Mouse (Mus musculus) neural tube, embryonic 12.5 days (tissue): ENCODE measurements around the gene Tbca. TPM values are rescaled to one million over a fixed set of nuclear protein-coding genes. Genes with fewer than 3 reads are reported as not detected.
A peak's percentile ranks its signal among the peaks of the same experiment; 100 is the strongest.

Source experiments
- ATAC-seq: fragments of 200-750 bp; cut with Nextera tagmentation; 2 replicates; pipeline ENCODE4 v1.8.0; 2017; ENCODE audit warnings: low read depth, mild to moderate bottlenecking, moderate TSS enrichment, moderate library complexity; ENCODE audit not compliant: low FRiP score
- H3K27ac ChIP-seq: fragments of 300-500 bp; sonication (generic); 2 replicates; pipeline ENCODE4 v1.5.1; 2016
- H3K27me3 ChIP-seq: fragments of 300-500 bp; sonication (generic); replicated peaks from 2 replicates; pipeline ENCODE4 v1.6.1; 2016; ENCODE audit warnings: mild to moderate bottlenecking
- H3K36me3 ChIP-seq: fragments of 300-500 bp; sonication (generic); 2 replicates; pipeline ENCODE4 v1.6.1; 2016; ENCODE audit warnings: mild to moderate bottlenecking
- H3K4me1 ChIP-seq: fragments of 300-500 bp; sonication (generic); 2 replicates; pipeline ENCODE4 v1.6.1; 2016
- H3K4me2 ChIP-seq: fragments of 300-500 bp; sonication (generic); replicated peaks from 2 replicates; pipeline ENCODE4 v1.6.1; 2016; ENCODE audit warnings: mild to moderate bottlenecking
- H3K4me3 ChIP-seq: fragments of 300-500 bp; sonication (generic); 2 replicates; pipeline ENCODE4 v1.5.1; 2016
- H3K9ac ChIP-seq: fragments of 300-500 bp; sonication (generic); 2 replicates; pipeline ENCODE4 v1.6.1; 2016; ENCODE audit warnings: mild to moderate bottlenecking
- H3K9me3 ChIP-seq: fragments of 300-500 bp; sonication (generic); 2 replicates; pipeline ENCODE4 v1.6.1; 2016; ENCODE audit warnings: mild to moderate bottlenecking
- WGBS: fragments of 180-500 bp; shearing (Covaris S2); methylation state at CpG from one replicate; pipeline ENCODE4 v1.1.7; 2016; 5-methylcytosine and 5-hydroxymethylcytosine counted together
- polyA plus RNA-seq: library from polyadenylated mRNA; unstranded; fragments of >200 nt; fragmentation: Nextera tagmentation; extraction: Ambion mirVana; gene quantifications from 2 replicates; pipeline ENCODE4 v1.2.1, GENCODE M21; 2016

Tbca gene
- polyA plus RNA-seq, 1 experiment from 2014 or later, result 227 TPM

DNA sequence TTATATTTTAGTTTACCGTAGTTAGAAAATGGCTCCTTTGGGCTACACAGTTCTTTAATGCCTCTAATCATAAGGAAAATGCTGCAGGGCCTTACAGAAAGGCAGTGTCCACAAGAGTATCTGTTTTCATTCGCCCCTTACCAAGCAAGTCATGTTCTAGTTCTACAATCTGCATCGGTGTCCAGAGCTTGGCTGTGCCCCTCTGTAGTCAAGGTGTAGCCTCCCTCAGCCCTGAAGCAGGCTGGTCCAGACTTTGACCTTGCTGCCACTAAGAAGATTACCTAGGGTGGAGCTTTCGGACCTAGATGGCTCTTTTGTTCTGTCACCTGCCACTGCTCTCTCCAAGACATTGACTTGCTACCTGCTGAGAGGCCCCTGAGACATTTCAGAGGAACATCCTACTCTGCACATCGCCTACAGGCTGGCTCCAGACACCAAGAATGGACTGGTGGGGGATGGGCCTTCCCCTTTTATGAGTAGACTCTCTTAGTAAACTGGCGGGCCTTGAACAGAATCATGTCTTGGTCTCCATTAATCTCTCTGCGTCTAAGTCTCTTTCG is 69.4 kb downstream of the Tbca start:
- no peak for ATAC-seq
- H3K4me2 ChIP-seq, result no peak overlapping the region
- H3K36me3 ChIP-seq, result no peaks in the 10 kb centered on the region
- 69% methylated on average over 8 of the region's 8 CpGs for WGBS
- H3K9me3 ChIP-seq, result no peaks in the 10 kb centered on the region
- no peak overlapping the region for H3K9ac ChIP-seq
- H3K4me3 ChIP-seq, result no peak overlapping the region
- H3K4me1 ChIP-seq, result no peaks in the 10 kb centered on the region
- no peak overlapping the region for H3K27ac ChIP-seq
- H3K27me3 ChIP-seq, result peaks cover 21% of the 10 kb centered on the region

DNA sequence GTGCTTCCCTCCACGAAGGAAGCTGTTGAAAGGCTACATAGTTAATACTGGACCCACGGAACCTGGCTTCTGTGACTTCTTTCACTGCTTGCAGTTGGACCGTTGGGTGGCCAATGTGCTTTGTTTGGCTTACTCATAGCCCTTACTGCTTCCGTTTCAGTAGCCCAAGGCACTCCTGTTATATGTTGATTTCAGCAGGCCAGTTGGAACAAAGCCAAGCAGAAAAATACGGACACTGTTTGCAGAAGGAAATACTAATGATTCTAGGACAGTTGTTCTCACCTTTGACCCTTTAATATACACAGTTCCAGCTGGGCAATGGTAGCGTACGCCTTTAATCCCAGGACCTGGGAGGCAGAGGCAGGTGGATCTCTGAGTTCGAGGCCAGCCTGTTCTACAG is 70.5 kb downstream of the Tbca start:
- no peak for ATAC-seq
- H3K4me2 ChIP-seq, result no peak overlapping the region
- WGBS, result 86% methylated on average over 8 of the region's 8 CpGs
- H3K36me3 ChIP-seq, result no peaks in the 10 kb centered on the region
- H3K27ac ChIP-seq, result no peak overlapping the region
- H3K9ac ChIP-seq, result no peak overlapping the region
- H3K4me3 ChIP-seq, result no peak overlapping the region
- no peaks in the 10 kb centered on the region for H3K9me3 ChIP-seq
- H3K27me3 ChIP-seq, result peaks cover 26% of the 10 kb centered on the region
- H3K4me1 ChIP-seq, result no peaks in the 10 kb centered on the region

DNA sequence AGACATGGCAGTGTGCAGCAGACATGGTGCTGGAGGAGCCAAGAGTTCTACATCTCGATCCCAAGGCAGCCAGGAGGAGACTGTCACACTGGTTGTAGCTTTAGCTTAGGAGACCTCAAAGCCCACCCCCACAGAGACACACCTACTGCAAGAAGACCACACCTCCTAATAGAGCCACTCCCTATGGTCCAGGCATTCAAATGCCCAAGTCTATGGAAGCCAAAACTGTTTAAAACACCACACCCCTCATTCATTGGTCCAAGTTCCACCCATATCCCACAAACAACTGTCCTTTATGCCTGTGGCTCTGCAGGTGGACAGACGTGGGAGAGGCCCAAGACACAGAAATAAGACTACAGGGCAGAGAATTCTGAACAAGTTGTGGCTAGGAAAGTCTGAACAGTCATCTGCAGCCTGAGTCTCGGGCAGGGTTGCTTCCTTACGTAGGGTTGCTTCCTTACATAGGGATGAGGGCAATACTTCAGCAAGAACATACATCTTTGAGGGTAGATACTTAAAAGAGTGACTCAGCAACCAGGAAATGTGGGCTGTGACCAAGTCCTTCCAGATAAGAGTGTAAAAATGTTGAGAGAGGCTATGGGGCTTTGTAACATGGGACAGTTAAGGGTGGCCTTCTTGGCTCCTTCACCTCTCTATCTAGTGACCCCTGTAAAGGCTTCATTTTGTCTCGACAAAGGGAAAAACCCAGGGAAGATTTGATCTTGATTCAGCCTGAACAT is 74.0 kb downstream of the Tbca start:
- Histone ChIP-seq H3K9ac (no peak overlapping the region), H3K9me3 (no peaks in the 10 kb centered on the region)
- 70% methylated on average over 5 of the region's 5 CpGs for WGBS

DNA sequence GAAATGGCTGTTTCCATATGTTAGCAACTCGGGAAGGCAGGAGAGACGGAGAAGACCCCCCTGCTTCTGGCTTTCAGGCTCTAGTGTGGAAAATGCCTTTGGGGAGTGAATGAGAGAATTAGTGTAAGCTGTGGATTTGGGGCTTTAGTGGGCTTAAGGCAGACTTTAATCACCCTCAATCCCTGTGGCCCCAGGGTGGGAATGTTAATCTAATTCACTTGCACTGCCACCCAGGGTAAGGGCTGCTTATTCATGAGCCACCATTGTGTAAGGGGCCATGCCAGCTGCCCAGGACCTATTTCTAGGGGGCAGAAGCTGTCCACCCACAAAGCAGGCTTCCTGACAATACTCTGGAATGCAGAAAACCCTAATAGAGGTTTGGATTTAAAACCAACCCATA is 78.2 kb downstream of the Tbca start:
- H3K4me1 ChIP-seq, result peaks cover 6% of the 10 kb centered on the region; the same call in 1 of the 2 replicates
- H3K9ac ChIP-seq, result no peak overlapping the region
- no peak overlapping the region for H3K4me3 ChIP-seq
- H3K36me3 ChIP-seq, result no peaks in the 10 kb centered on the region
- H3K27ac ChIP-seq, result no peak overlapping the region
- 35% methylated on average over 2 of the region's 2 CpGs for WGBS
- peaks cover 82% of the 10 kb centered on the region for H3K27me3 ChIP-seq
- H3K9me3 ChIP-seq, result no peaks in the 10 kb centered on the region
- ATAC-seq, result no peak
- no peak overlapping the region for H3K4me2 ChIP-seq

More for the DNA sequence above, 74.0 kb downstream of the Tbca start:
- H3K36me3 ChIP-seq, result no peaks in the 10 kb centered on the region
- H3K4me3 ChIP-seq, result no peak overlapping the region
- H3K27me3 ChIP-seq, result peaks cover 54% of the 10 kb centered on the region
- H3K27ac ChIP-seq, result no peak overlapping the region
- no peak for ATAC-seq
- no peak overlapping the region for H3K4me2 ChIP-seq
- H3K4me1 ChIP-seq, result no peaks in the 10 kb centered on the region

DNA sequence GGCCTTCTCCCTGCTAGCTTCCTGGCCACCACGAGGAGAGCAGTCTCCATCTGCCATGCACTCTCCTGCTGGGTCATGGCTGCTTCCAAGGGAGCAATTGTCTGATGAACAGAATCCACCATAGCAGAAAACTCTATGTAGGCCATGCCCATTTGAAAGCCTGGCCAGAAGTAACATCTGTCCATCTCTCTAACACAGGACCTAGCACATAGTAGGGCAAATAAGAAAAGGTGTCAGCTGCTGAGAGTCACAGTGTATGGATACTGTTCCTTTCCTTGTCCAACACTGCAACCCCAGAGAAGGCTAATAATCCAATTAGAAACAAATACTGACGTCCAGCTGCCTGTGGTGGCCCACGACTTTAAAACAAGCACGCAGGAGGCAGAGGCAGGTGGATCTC is 79.1 kb downstream of the Tbca start:
- Histone ChIP-seq H3K4me3 (no peak overlapping the region), H3K36me3 (no peaks in the 10 kb centered on the region), H3K9me3 (no peaks in the 10 kb centered on the region), H3K9ac (no peak overlapping the region), H3K4me2 (no peak overlapping the region), H3K4me1 (peaks cover 6% of the 10 kb centered on the region; the same call in 1 of the 2 replicates), H3K27me3 (peaks cover 84% of the 10 kb centered on the region), H3K27ac (no peak overlapping the region)
- ATAC-seq, result no peak
- 50% methylated on average over 4 of the region's 4 CpGs for WGBS

DNA sequence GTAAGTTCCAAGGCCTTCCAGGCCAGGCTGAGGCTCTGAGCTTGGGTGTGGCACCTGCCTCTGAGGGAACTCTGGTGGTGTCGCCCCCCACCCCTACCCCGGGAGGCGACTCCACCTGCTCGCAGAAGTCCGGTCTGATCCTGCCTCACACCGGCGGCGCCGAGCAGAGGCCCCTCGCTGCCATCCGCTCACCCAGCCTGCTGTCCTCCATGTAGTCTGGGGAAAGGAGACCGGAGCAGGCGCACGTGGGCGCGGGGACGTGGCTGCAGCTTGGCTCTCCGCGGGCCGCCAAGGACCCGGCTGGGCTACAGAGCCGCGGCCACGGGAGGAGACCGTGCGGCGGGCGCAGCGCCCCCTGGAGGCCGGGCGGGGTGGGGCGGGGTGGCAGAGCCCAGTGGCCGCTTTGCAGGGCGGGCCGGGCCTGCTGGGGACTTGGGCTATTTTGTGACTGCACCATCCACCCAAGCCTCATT is 79.8 kb downstream of the Tbca start:
- Histone ChIP-seq H3K4me3 (peak overlapping the region; percentile 18), H3K9me3 (no peaks in the 10 kb centered on the region), H3K27ac (no peak overlapping the region), H3K36me3 (no peaks in the 10 kb centered on the region), H3K9ac (no peak overlapping the region), H3K27me3 (peaks cover 84% of the 10 kb centered on the region), H3K4me1 (peaks cover 9% of the 10 kb centered on the region; the same call in 1 of the 2 replicates), H3K4me2 (peak overlapping the region; percentile 55)
- peak; percentile 57 for ATAC-seq
- WGBS, result under 1% methylated on average over 35 of the region's 35 CpGs

DNA sequence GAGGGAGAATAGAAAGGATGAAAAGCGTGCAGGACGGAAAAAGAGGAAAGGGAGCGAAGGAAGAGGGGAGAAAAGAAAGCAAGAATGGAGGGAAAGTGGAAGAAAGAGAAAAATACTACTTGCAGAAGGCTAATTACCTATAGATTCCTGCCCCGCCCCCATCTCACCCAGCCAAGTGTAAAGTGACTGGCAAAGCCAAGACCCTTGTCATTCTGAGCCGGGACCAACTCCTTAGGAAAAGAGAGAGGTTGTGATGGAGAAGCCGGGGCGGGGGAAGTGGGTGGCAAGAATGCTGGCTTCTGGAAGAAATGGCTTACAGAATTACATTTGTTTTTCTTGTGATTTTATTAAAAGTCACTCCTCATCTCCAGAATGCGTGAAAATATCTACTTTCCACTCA is 80.8 kb downstream of the Tbca start:
- no peak for ATAC-seq
- 3% methylated on average over 8 of the region's 8 CpGs for WGBS
- H3K9ac ChIP-seq, result no peak overlapping the region

DNA sequence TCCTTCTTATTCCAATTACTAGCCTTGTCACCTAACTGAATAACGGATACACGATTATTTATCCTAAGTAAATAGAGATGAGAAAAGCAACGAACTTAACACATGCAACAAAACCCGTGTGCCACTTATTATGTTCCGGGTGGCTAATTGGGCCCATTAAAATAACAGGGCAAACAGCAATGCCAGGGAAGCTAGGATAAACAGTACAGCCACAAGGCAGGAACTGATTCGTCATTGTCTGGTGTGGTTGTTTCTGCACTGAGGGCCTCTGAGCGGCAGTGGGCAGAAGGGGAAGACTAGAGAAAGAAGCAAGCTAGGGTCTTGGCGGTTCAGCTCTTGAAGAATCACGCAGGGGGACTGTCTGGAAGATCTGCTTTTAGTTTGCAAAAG is 81.4 kb downstream of the Tbca start:
- no peaks in the 10 kb centered on the region for H3K36me3 ChIP-seq
- H3K27me3 ChIP-seq, result peaks cover 93% of the 10 kb centered on the region
- H3K4me1 ChIP-seq, result peaks cover 14% of the 10 kb centered on the region
- WGBS, result 4% methylated on average over 9 of the region's 9 CpGs
- no peak overlapping the region for H3K9ac ChIP-seq
- no peak overlapping the region for H3K4me3 ChIP-seq
- no peak for ATAC-seq
- no peak overlapping the region for H3K27ac ChIP-seq
- H3K9me3 ChIP-seq, result no peaks in the 10 kb centered on the region
- no peak overlapping the region for H3K4me2 ChIP-seq

More for the DNA sequence above, 80.8 kb downstream of the Tbca start:
- no peak overlapping the region for H3K4me3 ChIP-seq
- H3K36me3 ChIP-seq, result no peaks in the 10 kb centered on the region
- H3K4me2 ChIP-seq, result peak overlapping the region; percentile 55
- H3K27ac ChIP-seq, result no peak overlapping the region
- H3K9me3 ChIP-seq, result no peaks in the 10 kb centered on the region
- peaks cover 90% of the 10 kb centered on the region for H3K27me3 ChIP-seq
- peaks cover 12% of the 10 kb centered on the region; the same call in 1 of the 2 replicates for H3K4me1 ChIP-seq

DNA sequence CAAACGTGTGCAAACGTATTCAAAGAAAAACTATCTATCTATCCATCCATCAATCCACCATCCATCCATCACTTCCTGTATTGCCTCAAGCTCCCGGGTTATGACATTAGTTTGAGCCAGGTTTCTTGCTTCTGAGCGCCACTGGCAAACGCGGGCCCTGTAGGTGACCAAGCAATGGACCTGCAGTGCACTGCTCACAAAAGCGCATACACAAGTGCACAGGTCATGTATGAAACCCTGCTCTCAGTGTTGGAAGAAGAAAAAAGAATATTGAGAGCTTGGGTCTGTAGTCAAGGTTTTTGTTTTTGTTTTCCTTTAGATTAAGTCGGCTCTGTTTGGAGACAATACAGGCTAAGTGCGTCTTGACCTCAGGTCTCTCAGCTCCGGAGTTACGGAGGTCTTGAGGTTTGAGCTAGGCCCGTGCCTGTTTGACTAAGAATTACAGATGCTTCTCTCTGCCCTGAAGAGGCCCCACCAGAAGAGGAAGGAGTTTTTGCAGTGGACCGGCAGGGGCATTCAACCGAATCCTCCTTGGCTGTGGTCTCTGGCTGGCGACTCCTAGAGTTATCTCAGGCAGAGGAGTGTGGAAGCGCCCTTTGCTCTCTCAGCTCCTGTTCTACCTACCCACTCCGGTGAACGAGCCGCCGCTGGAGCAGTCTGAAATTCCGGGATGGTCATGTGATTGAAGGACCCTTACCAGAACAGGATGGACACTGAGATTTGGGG is 81.9 kb downstream of the Tbca start:
- H3K4me2 ChIP-seq, result no peak overlapping the region
- no peak overlapping the region for H3K4me3 ChIP-seq
- peaks cover 16% of the 10 kb centered on the region for H3K4me1 ChIP-seq
- H3K36me3 ChIP-seq, result no peaks in the 10 kb centered on the region
- ATAC-seq, result no peak
- peaks cover 93% of the 10 kb centered on the region for H3K27me3 ChIP-seq
- no peak overlapping the region for H3K27ac ChIP-seq
- no peaks in the 10 kb centered on the region for H3K9me3 ChIP-seq
- WGBS, result under 1% methylated on average over 21 of the region's 21 CpGs
- no peak overlapping the region for H3K9ac ChIP-seq

DNA sequence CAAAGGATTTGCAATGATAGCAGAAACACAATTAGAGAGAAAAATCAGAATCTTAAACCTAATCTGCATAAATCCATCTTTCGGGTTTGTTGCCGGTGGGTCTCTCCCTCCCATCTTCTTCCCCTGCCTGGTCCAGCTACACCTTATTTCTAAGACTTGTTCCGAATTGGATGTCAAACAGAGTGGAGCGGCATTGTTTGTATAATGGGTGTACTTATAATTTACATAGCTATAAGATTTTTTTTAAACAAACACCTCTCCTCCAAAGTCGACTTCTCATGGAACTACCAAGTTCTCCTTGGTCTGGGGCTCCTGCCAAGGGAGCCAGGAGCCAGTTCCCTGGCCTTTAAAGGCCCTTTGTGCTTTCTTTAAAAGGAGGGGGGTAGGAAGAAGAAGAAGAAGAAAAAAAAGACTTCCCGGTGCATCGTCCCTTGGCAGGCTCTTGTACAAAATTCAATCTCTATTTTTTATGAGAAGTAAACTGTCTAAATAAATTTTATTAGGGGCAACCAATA is 83.2 kb downstream of the Tbca start:
- Histone ChIP-seq H3K36me3 (no peaks in the 10 kb centered on the region), H3K4me1 (peaks cover 16% of the 10 kb centered on the region), H3K4me3 (no peak overlapping the region), H3K27ac (no peak overlapping the region), H3K27me3 (peaks cover 90% of the 10 kb centered on the region), H3K9ac (no peak overlapping the region), H3K9me3 (no peaks in the 10 kb centered on the region), H3K4me2 (no peak overlapping the region)
- ATAC-seq, result no peak
- WGBS, result under 1% methylated on average over 7 of the region's 7 CpGs

DNA sequence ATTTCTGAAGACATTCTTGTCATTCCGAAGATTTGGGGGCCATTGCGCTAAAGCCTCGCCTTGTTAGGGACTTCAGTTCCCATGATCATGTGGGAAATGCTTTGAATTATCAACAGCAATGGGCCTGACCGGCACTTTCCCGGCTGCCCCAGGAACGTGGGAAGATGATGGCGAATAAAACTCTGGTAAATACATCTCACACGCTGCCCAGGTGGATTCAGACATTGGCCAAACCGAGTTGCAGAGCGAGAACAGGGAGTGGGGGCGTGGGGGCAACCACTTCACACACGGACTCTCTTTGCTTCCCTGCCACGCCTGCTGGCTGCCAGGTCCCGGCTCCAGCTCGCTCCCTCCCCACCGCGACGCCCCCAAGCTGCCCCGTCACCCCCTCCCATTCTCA is 83.7 kb downstream of the Tbca start:
- peaks cover 90% of the 10 kb centered on the region for H3K27me3 ChIP-seq
- H3K4me3 ChIP-seq, result no peak overlapping the region
- WGBS, result under 1% methylated on average over 19 of the region's 19 CpGs
- H3K9me3 ChIP-seq, result no peaks in the 10 kb centered on the region
- H3K4me2 ChIP-seq, result no peak overlapping the region
- H3K36me3 ChIP-seq, result no peaks in the 10 kb centered on the region
- no peak overlapping the region for H3K9ac ChIP-seq
- H3K4me1 ChIP-seq, result peaks cover 16% of the 10 kb centered on the region
- ATAC-seq, result no peak
- H3K27ac ChIP-seq, result no peak overlapping the region
